Mouse (Mus musculus) Patski (cell line): ENCODE measurements around the gene Abcc8. TPM values are rescaled to one million over a fixed set of nuclear protein-coding genes. Genes with fewer than 3 reads are reported as not detected.
"Not testable (repeated sequence)": the region's sequence is repeated elsewhere in the genome, so short reads cannot be mapped to it uniquely, and the experiment has no call there.

Source experiments
- ATAC-seq: fragments of 100-300 bp; one replicate; pipeline ENCODE4 v1.8.0; 2021
- CTCF ChIA-PET: fragments of 350-600 bp; sonication (Branson Sonifier 250); formaldehyde crosslinking; loops from one replicate; lab custom pipeline; 2022; ENCODE audit warnings: inconsistent platforms; lab: Charles Lee
- POLR2A ChIA-PET: fragments of 350-600 bp; sonication (Branson Sonifier 250); formaldehyde crosslinking; loops from one replicate; lab custom pipeline; 2022; ENCODE audit warnings: antibody characterized with exemption, inconsistent platforms; lab: Charles Lee
- DNase-seq: peaks from one replicate; pipeline ENCODE4 v3.0.0-alpha.2; 2011; ENCODE audit warnings: low read depth, low spot score
- H3K27me3 ChIP-seq: fragments of 371-371 bp; one replicate; pipeline ENCODE4 v1.5.1; 2021
- CTCF ChIP-seq: fragments of 100-300 bp; IDR thresholded peaks from one replicate; pipeline ENCODE4 v1.5.1; 2021
- in situ Hi-C: fragments of 300-500 bp; cut with MboI; formaldehyde crosslinking; loops from 3 replicates; pipeline ENCODE4 v1.11.1; 2018; ENCODE audit warnings: low pct_unique_long_range_greater_than_20kb, mixed read lengths
- polyA plus RNA-seq: library from polyadenylated mRNA; unstranded; gene quantifications from one replicate; pipeline ENCODE4 v1.2.3, GENCODE M21; 2021

The Abcc8 gene
- polyA plus RNA-seq, 1 experiment from 2014 or later: not detected

- in situ Hi-C loops: loop anchor here (5.0 kb wide), 1 partner anchor 98 kb away; the partner anchor contains the start of gene Kcnj11
- H3K27me3 ChIP-seq: peaks cover 14% of the 10 kb centered on the region
- ATAC-seq: no peak
- ChIA-PET CTCF (no interaction called here), POLR2A (no interaction called here)
- DNase-seq: no peak
- TF ChIP-seq CTCF: no peak
Measured at GRCm38 (mm10) chr7:46200021-46200420, 20.2 kb upstream of the Abcc8 start.

DNA sequence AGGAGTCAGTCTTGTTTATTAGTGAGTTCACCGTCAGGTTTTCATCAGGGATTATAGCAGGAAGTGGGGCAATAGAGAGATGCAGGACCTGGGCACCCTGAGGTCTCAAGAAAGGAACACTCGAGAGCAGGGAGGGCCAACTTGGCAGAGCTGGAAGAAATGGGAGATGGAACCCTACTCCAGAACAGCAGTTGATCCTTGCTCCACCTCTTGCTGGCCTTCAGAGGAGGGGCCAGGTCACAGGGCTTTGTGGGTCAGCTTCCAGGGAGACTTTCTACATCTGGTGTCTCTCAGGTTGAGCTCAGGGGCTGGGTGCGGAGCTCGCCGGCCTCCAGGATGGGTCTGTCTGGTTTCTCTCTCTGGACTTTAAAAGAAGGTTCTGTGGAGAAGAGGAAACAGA is 15.5 kb upstream of the Abcc8 start:
- peaks cover 32% of the 10 kb centered on the region for H3K27me3 ChIP-seq
- no peak for DNase-seq
- in situ Hi-C loops: no loop called here
- ChIA-PET POLR2A (no interaction called here), CTCF (no interaction called here)
- no peak for TF ChIP-seq CTCF
- no peak for ATAC-seq

GRCm38 (mm10) chr7:46184232-46184631 is 4.4 kb upstream of the Abcc8 start:
- no peak for DNase-seq
- CTCF ChIA-PET: interaction anchor here (2.2 kb wide), 1 partner anchor 88 kb away, joined by 6 read pairs; no protein-coding TSS in a partner anchor
- no peak for ATAC-seq
- in situ Hi-C loops: no loop called here
- H3K27me3 ChIP-seq: peaks cover 6% of the 10 kb centered on the region
- POLR2A ChIA-PET: no interaction called here
- no peak for TF ChIP-seq CTCF

DNA sequence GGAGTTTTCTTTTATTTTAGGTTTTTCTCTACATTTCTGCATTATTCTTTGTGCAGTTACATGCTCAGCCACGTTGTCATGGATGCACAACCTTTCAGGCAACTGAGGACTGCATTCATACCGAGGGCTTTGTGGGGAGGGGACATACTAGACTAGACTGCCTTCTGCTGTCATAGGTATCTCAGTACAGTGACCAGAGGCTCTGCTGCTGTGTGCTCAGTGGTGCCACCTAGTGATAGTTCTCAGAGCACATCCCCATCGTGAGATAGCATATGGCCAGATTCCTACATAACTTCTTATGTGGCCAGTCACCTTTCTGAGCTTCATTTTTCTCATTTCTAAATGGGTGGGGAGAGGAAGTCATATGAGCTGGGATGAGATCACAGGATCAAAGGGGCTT is 1.8 kb upstream of the Abcc8 start:
- H3K27me3 ChIP-seq: peaks cover 10% of the 10 kb centered on the region
- no peak for TF ChIP-seq CTCF
- ATAC-seq (no peak), DNase-seq (no peak)
- in situ Hi-C loops: no loop called here
- POLR2A ChIA-PET: no interaction called here
- CTCF ChIA-PET: no interaction called here

DNA sequence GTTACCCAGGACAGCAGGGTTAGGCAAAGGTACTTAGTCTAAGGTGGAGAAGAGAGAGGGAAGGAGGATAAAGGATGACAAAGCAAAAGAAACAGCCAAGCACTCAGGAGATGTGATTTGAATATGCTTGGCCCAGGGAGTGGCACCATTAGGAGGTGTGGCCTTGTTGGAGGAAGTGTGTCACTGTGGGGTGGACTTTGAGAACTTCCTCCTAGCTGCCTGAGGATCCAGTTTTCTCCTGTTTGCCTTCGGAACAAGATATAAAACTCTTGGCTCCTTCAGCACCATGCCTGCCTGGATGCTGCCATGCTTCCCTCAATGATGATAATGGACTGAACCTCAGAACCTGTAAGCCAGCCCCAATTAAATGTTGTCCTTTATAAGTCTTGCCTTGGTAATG is 10.9 kb downstream of the Abcc8 start:
- in situ Hi-C loops, ATAC-seq, DNase-seq, CTCF ChIA-PET, POLR2A ChIA-PET: not testable (repeated sequence)
- H3K27me3 ChIP-seq: peaks cover 14% of the 10 kb centered on the region

DNA sequence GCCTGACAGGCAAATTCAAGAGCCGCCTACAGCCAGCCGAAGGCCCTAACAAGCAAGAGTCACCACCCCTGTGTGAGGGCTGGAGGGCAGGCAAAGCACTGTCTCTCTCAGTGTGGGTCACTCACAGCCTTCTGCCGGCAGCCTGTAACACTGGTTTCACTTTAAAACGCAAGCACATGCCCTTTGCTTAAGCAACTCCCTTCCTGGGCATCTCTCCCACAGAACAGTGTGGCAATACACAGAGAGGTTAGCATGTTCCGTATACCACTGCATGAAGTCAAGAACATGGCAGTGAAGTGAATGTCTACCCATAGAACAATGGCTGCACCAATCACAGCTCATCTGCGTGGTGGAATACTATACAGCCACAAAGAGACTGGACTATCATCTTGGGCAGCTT is 11.4 kb downstream of the Abcc8 start:
- ATAC-seq (no peak), DNase-seq (no peak)
- TF ChIP-seq CTCF: no peak
- in situ Hi-C loops: no loop called here
- ChIA-PET CTCF (no interaction called here), POLR2A (no interaction called here)
- H3K27me3 ChIP-seq: peaks cover 11% of the 10 kb centered on the region

- ATAC-seq: no peak
- no peak for TF ChIP-seq CTCF
- DNase-seq: no peak
- POLR2A ChIA-PET: no interaction called here
- CTCF ChIA-PET: interaction anchor here (1.1 to 1.3 kb wide), 2 partner anchors 14 to 53 kb away, joined by 3 read pairs; no protein-coding TSS in a partner anchor
- in situ Hi-C loops: no loop called here
- H3K27me3 ChIP-seq: peaks cover 11% of the 10 kb centered on the region
Measured at GRCm38 (mm10) chr7:46167901-46168300, 11.9 kb downstream of the Abcc8 start.

GRCm38 (mm10) chr7:46165876-46166275 is 14.0 kb downstream of the Abcc8 start:
- no peak for DNase-seq
- no peak for ATAC-seq
- ChIA-PET CTCF (no interaction called here), POLR2A (no interaction called here)
- peaks cover 11% of the 10 kb centered on the region for H3K27me3 ChIP-seq
- in situ Hi-C loops: no loop called here
- TF ChIP-seq CTCF: no peak

- CTCF ChIA-PET: no interaction called here
- in situ Hi-C loops: no loop called here
- TF ChIP-seq CTCF: no peak
- ATAC-seq: no peak
- POLR2A ChIA-PET: no interaction called here
- no peak for DNase-seq
- peaks cover 11% of the 10 kb centered on the region for H3K27me3 ChIP-seq
Measured at GRCm38 (mm10) chr7:46162731-46163130, 17.1 kb downstream of the Abcc8 start.

DNA sequence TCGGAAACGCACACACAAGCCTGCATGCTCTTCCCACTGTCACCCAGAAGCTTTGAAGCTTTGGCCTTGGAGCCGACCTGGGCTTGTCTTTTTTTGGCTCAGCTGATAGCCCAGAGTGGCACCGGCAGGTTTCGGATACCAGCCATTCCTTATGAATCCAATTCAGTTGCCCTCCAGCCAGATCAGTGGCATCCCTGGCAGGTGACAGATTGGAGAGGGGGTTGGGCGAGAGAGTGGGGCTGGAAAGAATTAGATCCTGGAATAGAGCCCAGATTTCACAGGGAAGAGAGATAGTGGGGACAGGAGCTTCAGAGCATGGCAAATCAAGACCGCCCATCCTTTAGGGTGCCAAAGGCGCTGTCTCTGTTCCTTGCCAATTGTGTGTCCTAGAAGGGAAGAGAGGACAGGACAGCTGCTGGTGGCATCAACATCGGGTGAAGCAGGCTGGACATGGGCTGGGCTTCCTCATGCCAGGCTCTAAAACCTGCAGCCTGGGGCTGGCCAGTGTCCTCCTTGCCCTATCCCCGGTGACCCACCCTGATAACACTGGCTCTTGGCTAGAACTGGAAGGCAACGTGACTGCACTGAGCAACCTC is 17.6 kb downstream of the Abcc8 start:
- TF ChIP-seq CTCF: no peak
- in situ Hi-C loops: no loop called here
- DNase-seq (no peak), ATAC-seq (no peak)
- POLR2A ChIA-PET: no interaction called here
- H3K27me3 ChIP-seq: peaks cover 11% of the 10 kb centered on the region
- CTCF ChIA-PET: no interaction called here

DNA sequence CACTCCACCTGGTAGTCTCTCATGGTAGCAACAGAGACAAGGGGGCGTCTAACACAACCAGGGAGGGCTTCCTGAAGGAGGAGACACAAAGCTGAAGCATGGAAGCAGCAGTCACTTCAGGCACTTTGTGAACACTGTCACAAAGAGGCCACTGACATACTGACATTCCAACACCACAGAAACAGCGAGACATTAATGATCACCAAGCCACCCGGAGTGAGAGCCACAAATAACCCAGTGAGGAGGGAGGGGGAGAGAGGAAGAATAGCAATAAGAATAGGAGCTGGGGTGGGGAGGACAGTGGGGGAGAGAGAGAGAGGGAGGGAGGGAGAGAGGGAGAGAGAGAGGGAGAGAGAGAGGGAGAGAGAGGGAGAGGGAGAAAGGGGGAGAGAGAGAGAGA is 18.2 kb downstream of the Abcc8 start:
- no peak for TF ChIP-seq CTCF
- DNase-seq: no peak
- ChIA-PET POLR2A (no interaction called here), CTCF (no interaction called here)
- in situ Hi-C loops: no loop called here
- no peak for ATAC-seq
- peaks cover 11% of the 10 kb centered on the region for H3K27me3 ChIP-seq

GRCm38 (mm10) chr7:46157746-46158145 is 22.1 kb downstream of the Abcc8 start:
- in situ Hi-C loops: no loop called here
- no peaks in the 10 kb centered on the region for H3K27me3 ChIP-seq
- ChIA-PET CTCF (no interaction called here), POLR2A (no interaction called here)
- no peak for ATAC-seq
- TF ChIP-seq CTCF: no peak
- DNase-seq: no peak
